Mouse (Mus musculus) kidney, embryonic 15.5 days (tissue): ENCODE results near the gene Ncoa6. TPM values are rescaled to one million over a fixed set of nuclear protein-coding genes. Genes with fewer than 3 reads are reported as not detected.
"Not testable (repeated sequence)": the region's sequence is repeated elsewhere in the genome, so short reads cannot be mapped to it uniquely, and the experiment has no call there.

Experiments
- ATAC-seq: fragments of 200-750 bp; cut with Nextera tagmentation; replicated peaks from 2 replicates; pipeline ENCODE4 v1.8.0; 2017; ENCODE audit warnings: moderate TSS enrichment; ENCODE audit not compliant: low FRiP score
- H3K27ac ChIP-seq: fragments of 300-500 bp; sonication (generic); 2 replicates; pipeline ENCODE4 v1.5.1; 2015; ENCODE audit warnings: mild to moderate bottlenecking, inconsistent platforms
- H3K27me3 ChIP-seq: fragments of 300-500 bp; sonication (generic); 2 replicates; pipeline ENCODE4 v1.6.1; 2015; ENCODE audit warnings: inconsistent platforms
- H3K36me3 ChIP-seq: fragments of 300-500 bp; sonication (generic); 2 replicates; pipeline ENCODE4 v1.6.1; 2015; ENCODE audit warnings: inconsistent platforms
- H3K4me1 ChIP-seq: fragments of 300-500 bp; sonication (generic); 2 replicates; pipeline ENCODE4 v1.6.1; 2015; ENCODE audit warnings: inconsistent platforms
- H3K4me2 ChIP-seq: fragments of 300-500 bp; sonication (generic); 2 replicates; pipeline ENCODE4 v1.6.1; 2015; ENCODE audit warnings: moderate library complexity, mild to moderate bottlenecking, inconsistent platforms
- H3K4me3 ChIP-seq: fragments of 300-500 bp; sonication (generic); replicated peaks from 2 replicates; pipeline ENCODE4 v1.5.1; 2015; ENCODE audit warnings: mild to moderate bottlenecking, inconsistent platforms
- H3K9ac ChIP-seq: fragments of 300-500 bp; sonication (generic); 2 replicates; pipeline ENCODE4 v1.6.1; 2015; ENCODE audit warnings: mild to moderate bottlenecking, inconsistent platforms
- H3K9me3 ChIP-seq: fragments of 300-500 bp; sonication (generic); replicated peaks from 2 replicates; pipeline ENCODE4 v1.6.1; 2016; ENCODE audit warnings: inconsistent platforms
- WGBS: fragments of 180-500 bp; shearing (Covaris S2); methylation state at CpG from one replicate; pipeline ENCODE4 v1.1.7; 2015; ENCODE audit warnings: mixed read lengths; 5-methylcytosine and 5-hydroxymethylcytosine counted together
- polyA plus RNA-seq: library from polyadenylated mRNA; unstranded; fragments of >200 nt; fragmentation: Nextera tagmentation; extraction: Ambion mirVana; gene quantifications from 2 replicates; pipeline ENCODE4 v1.2.1, GENCODE M21; 2015

The Ncoa6 gene
- polyA plus RNA-seq, 1 experiment from 2014 or later: 18.0 TPM

DNA sequence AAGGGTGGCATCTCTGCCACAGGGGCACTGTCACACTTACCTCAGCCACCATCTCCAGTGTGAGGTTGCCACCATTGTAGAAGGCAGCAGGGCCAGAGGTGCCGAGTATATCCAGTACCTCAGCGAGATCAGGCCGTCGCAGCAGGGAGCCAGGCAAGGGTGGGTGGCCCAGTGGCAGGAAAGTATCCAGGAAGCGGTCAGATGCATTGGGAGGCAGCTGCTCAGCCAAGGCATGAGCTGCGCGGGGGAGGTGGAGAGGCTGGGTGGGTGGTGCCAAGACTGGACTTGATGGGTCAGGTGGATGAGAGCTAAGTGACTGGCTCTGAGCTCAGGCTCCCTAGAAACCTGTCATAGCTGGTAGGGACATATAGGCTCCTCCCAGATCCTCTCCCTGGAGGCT is 28.9 kb upstream of the Ncoa6 start:
- WGBS: 76% methylated on average over 7 of the region's 7 CpGs
- no peak for ATAC-seq
- H3K4me1 ChIP-seq: no peaks in the 10 kb centered on the region
- no peak overlapping the region for H3K27ac ChIP-seq
- no peak overlapping the region for H3K9ac ChIP-seq
- H3K27me3 ChIP-seq: no peaks in the 10 kb centered on the region
- H3K9me3 ChIP-seq: no peaks in the 10 kb centered on the region
- H3K36me3 ChIP-seq: no peaks in the 10 kb centered on the region
- no peak overlapping the region for H3K4me3 ChIP-seq
- no peak overlapping the region for H3K4me2 ChIP-seq

- no peak overlapping the region for H3K4me3 ChIP-seq
- H3K9ac ChIP-seq: no peak overlapping the region
- H3K4me2 ChIP-seq: no peak overlapping the region
- no peak overlapping the region for H3K27ac ChIP-seq
- no peaks in the 10 kb centered on the region for H3K27me3 ChIP-seq
- no peaks in the 10 kb centered on the region for H3K4me1 ChIP-seq
- ATAC-seq: no peak
- WGBS: 91% methylated on average over 6 of the region's 6 CpGs
- no peaks in the 10 kb centered on the region for H3K9me3 ChIP-seq
- H3K36me3 ChIP-seq: no peaks in the 10 kb centered on the region
Observed at GRCm38 (mm10) chr2:155490998-155491397, 17.3 kb upstream of the Ncoa6 start.

DNA sequence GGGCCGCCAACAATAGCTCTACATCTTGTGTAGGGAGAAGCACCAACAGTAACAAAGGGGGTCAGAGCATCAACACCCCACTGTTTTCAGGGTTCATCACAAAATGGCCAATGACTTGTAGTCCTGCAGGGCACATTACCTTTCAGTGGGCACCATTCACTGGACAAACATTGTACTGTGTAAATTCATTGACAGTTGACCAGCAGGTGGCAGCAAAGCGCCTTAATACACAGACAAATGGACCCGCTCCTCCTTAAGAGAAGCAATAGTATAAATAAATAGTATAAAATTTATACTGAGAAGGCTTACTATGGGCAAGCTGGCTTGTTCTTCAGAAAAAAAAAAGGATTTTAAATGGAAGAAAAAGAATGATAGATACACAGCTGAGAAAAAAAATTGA is 8.3 kb upstream of the Ncoa6 start:
- ATAC-seq: no peak
- WGBS: 46% methylated on average over 3 of the region's 3 CpGs

GRCm38 (mm10) chr2:155472671-155473569 is 774 bp downstream of the Ncoa6 start:
- Histone ChIP-seq H3K4me1 (peaks cover 18% of the 10 kb centered on the region), H3K27me3 (no peaks in the 10 kb centered on the region), H3K4me3 (peak overlapping the region; percentile 95), H3K9ac (peak overlapping the region; percentile 94), H3K4me2 (peak overlapping the region; percentile 76), H3K36me3 (no peaks in the 10 kb centered on the region), H3K27ac (peak overlapping the region; percentile 88), H3K9me3 (no peaks in the 10 kb centered on the region)
- whole genome bisulfite sequencing: under 1% methylated on average over 61 of the region's 71 CpGs
- ATAC-seq: peak; percentile 74

More for the DNA sequence above, 8.3 kb upstream of the Ncoa6 start:
- H3K4me1 ChIP-seq: no peaks in the 10 kb centered on the region
- H3K9me3 ChIP-seq: 0 out of 2 replicates have a peak, but pooled peaks cover 7% of the 10 kb centered on the region
- no peak overlapping the region for H3K27ac ChIP-seq
- no peak overlapping the region for H3K4me2 ChIP-seq
- H3K4me3 ChIP-seq: no peak overlapping the region
- no peaks in the 10 kb centered on the region for H3K36me3 ChIP-seq
- H3K9ac ChIP-seq: no peak overlapping the region
- no peaks in the 10 kb centered on the region for H3K27me3 ChIP-seq

DNA sequence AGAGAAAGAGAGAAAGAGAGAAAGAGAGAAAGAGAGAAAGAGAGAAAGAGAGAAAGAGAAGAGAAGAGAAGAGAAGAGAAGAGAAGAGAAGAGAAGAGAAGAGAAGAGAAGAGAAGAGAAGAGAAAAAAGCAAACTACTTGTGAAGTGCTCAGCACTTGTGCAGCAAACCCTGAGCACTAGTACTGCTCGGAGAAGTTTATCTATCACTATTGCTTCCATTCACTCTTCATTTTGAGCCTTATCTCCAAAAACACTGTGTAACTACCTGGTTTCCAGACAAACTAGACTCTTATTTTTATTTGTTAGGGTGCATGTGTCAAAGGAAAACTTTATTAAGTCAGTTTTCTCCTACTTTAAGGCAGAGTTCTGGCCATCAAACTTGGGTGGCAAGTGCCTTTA is 6.8 kb downstream of the Ncoa6 start:
- no peaks in the 10 kb centered on the region for H3K27me3 ChIP-seq
- ATAC-seq: no peak
- no peak overlapping the region for H3K4me3 ChIP-seq
- H3K4me2 ChIP-seq: no peak overlapping the region
- H3K4me1 ChIP-seq: 0 out of 2 replicates have a peak, but pooled peaks cover 3% of the 10 kb centered on the region
- peaks cover 4% of the 10 kb centered on the region; the same call in 1 of the 2 replicates for H3K36me3 ChIP-seq
- no peak overlapping the region for H3K27ac ChIP-seq
- no peaks in the 10 kb centered on the region for H3K9me3 ChIP-seq
- WGBS: 94% methylated on average over 1 of the region's 1 CpGs
- H3K9ac ChIP-seq: no peak overlapping the region

DNA sequence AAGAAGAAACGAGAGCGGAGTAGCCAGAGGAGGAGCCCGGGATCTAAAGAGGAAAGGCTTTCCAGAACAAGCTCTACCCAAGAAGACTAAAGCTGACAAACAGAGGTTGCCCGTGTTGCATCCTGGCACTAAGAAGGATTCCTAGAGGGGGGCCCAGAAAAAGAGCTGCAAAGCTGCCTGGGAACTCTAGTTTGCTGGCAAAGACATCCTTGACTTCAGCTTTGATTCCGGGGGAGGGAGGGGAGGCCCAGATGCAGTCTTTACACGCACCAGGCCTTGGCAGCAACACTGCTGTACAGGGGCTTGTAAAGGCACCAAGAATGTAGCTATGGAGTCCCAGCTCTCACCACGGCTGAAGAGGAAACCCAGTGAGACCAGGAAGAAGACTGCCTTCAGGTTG is 20.1 kb downstream of the Ncoa6 start:
- 83% methylated on average over 7 of the region's 7 CpGs for WGBS
- Histone ChIP-seq H3K27ac (no peak overlapping the region), H3K36me3 (peaks cover 10% of the 10 kb centered on the region), H3K4me3 (no peak overlapping the region), H3K27me3 (no peaks in the 10 kb centered on the region), H3K4me1 (no peaks in the 10 kb centered on the region), H3K9me3 (no peaks in the 10 kb centered on the region), H3K9ac (no peak overlapping the region), H3K4me2 (no peak overlapping the region)
- ATAC-seq: no peak

DNA sequence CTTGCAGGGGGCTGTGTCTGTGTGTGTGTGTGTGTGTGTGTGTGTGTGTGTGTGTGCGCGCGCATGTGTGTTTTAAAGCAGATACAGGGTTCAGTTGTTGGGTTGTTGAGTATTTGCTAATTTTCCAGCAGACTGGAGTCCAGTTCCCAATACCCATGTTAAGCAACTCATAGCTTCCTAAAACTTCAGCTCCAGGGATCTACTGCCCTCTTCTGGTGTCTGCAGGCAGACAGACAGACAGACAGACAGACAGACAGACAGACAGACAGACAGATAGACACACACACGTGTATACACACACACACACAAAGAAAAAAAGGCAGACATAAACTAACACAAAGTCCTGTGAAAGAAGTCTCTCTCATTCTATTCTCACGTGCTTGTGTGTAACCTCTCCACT is 22.4 kb downstream of the Ncoa6 start:
- H3K27me3 ChIP-seq: no peaks in the 10 kb centered on the region
- H3K4me1 ChIP-seq: no peaks in the 10 kb centered on the region
- WGBS: 86% methylated on average over 5 of the region's 5 CpGs
- no peak for ATAC-seq
- H3K27ac ChIP-seq: no peak overlapping the region
- no peaks in the 10 kb centered on the region for H3K9me3 ChIP-seq
- H3K36me3 ChIP-seq: peaks cover 10% of the 10 kb centered on the region
- H3K4me2 ChIP-seq: no peak overlapping the region
- H3K9ac ChIP-seq: no peak overlapping the region
- no peak overlapping the region for H3K4me3 ChIP-seq

DNA sequence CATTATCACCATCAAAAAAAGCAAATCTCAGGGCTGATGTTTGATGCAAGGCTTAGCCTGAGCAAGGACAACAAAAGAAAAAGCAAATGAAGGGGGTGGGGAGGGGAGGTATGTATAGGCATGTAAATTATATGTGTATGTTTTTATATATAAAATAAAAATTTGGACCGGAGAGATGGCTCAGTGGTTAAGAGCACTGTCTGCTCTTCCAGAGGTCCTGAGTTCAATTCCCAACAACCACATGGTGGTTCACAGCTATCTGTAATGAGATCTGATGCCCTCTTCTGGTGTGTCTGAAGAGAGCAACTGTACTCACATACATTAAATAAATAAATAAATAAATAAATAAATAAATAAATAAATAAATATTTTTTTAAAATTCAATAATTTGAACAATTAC is 25.8 kb downstream of the Ncoa6 start:
- not testable (repeated sequence) for H3K9ac ChIP-seq, H3K36me3 ChIP-seq, H3K4me3 ChIP-seq, H3K4me1 ChIP-seq, H3K9me3 ChIP-seq, H3K27me3 ChIP-seq, ATAC-seq, H3K4me2 ChIP-seq, H3K27ac ChIP-seq
- 94% methylated on average over 1 of the region's 1 CpGs for WGBS

DNA sequence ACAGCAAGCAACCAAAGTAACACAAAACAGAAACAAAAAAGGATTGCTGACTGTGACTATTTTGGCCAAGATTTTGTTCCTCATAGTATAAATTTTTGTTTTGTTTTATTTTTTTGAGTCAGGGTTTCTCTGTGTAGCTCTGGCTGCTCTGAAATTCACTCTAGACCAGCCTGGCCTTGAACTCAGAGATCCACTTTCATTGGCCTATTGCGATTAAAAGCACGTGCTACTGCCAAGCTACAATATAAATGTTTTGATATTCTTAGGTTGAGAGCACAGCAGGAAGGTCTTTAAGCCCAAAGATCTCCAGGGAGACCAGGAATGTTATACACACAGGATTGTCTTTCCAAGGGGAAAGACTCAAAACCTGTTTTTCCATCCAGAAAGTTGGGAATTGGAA is 30.2 kb downstream of the Ncoa6 start:
- H3K4me3 ChIP-seq: no peak overlapping the region
- 0 out of 2 replicates have a peak, but pooled peaks cover 4% of the 10 kb centered on the region for H3K4me1 ChIP-seq
- no peaks in the 10 kb centered on the region for H3K9me3 ChIP-seq
- no peak overlapping the region for H3K27ac ChIP-seq
- no peaks in the 10 kb centered on the region for H3K27me3 ChIP-seq
- no peak overlapping the region for H3K4me2 ChIP-seq
- WGBS: 61% methylated on average over 2 of the region's 2 CpGs
- H3K9ac ChIP-seq: no peak overlapping the region
- no peaks in the 10 kb centered on the region for H3K36me3 ChIP-seq
- ATAC-seq: no peak

DNA sequence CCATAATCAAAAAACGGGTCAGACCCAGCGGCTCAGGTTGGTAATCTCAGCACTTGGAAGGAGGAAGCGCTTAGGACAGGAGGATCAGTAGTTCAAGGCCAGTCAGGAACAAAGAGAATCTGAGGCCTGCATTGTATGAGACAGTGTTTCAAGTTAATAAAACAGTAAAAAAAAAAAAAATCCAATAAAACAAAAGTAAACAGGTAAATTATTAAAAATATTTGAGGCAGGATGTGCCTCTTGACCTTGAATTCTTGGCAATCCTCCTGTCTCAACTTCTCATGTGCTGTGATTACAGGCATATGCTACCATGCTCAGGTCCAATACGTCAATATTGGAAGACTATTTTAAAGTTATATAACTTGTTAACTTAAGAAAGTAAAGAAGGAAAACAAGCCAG is 30.8 kb downstream of the Ncoa6 start:
- no peak overlapping the region for H3K9ac ChIP-seq
- H3K36me3 ChIP-seq: peaks cover under 1% of the 10 kb centered on the region; the same call in 1 of the 2 replicates
- H3K27ac ChIP-seq: no peak overlapping the region
- H3K9me3 ChIP-seq: no peaks in the 10 kb centered on the region
- H3K4me3 ChIP-seq: no peak overlapping the region
- no peak overlapping the region for H3K4me2 ChIP-seq
- 89% methylated on average over 4 of the region's 4 CpGs for WGBS
- no peak for ATAC-seq
- H3K27me3 ChIP-seq: no peaks in the 10 kb centered on the region
- H3K4me1 ChIP-seq: 0 out of 2 replicates have a peak, but pooled peaks cover 4% of the 10 kb centered on the region

- ATAC-seq: no peak
- Histone ChIP-seq H3K36me3 (peaks cover 54% of the 10 kb centered on the region), H3K27ac (no peak overlapping the region)
Observed at GRCm38 (mm10) chr2:155436445-155436844, 37.2 kb downstream of the Ncoa6 start.

DNA sequence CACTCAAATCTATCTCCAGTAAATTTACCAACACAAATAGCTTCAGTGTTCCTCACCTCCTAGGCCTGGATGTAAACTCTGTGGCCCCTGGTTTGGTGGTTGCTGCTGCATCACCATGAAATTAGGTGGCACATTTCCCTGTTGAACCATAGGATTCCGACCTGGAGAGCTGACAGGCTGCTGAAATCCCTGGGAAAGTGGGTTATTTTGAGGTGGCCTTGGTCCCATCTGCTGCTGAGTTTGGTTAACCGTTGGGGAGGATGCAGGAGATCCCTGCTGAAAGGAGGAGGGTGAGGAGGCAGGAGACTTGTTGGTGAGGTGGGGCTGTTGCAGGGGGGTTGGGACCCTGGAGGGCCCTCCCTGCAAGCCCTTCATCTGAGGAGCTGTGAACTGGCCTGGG is 52.8 kb downstream of the Ncoa6 start:
- no peaks in the 10 kb centered on the region for H3K9me3 ChIP-seq
- no peak for ATAC-seq
- H3K9ac ChIP-seq: no peak overlapping the region
- no peaks in the 10 kb centered on the region for H3K4me1 ChIP-seq
- no peak overlapping the region for H3K4me3 ChIP-seq
- H3K27me3 ChIP-seq: no peaks in the 10 kb centered on the region
- H3K4me2 ChIP-seq: no peak overlapping the region
- H3K36me3 ChIP-seq: peaks cover 65% of the 10 kb centered on the region
- 76% methylated on average over 2 of the region's 2 CpGs for WGBS
- H3K27ac ChIP-seq: no peak overlapping the region

More at GRCm38 (mm10) chr2:155436445-155436844, 37.2 kb downstream of the Ncoa6 start:
- no peak overlapping the region for H3K4me3 ChIP-seq
- no peaks in the 10 kb centered on the region for H3K9me3 ChIP-seq
- no peak overlapping the region for H3K9ac ChIP-seq
- no peak overlapping the region for H3K4me2 ChIP-seq
- no peaks in the 10 kb centered on the region for H3K27me3 ChIP-seq
- no peaks in the 10 kb centered on the region for H3K4me1 ChIP-seq
